Mouse (Mus musculus) stomach, embryonic 15.5 days (tissue): ENCODE data around the gene Coro1b. TPM values are rescaled to one million over a fixed set of nuclear protein-coding genes. Genes with fewer than 3 reads are reported as not detected.

Experiments
- ATAC-seq: fragments of 200-750 bp; cut with Nextera tagmentation; 2 replicates; pipeline ENCODE4 v1.8.0; 2017; ENCODE audit warnings: low read depth, moderate number of reproducible peaks, moderate TSS enrichment; ENCODE audit not compliant: insufficient read depth, low FRiP score
- H3K27ac ChIP-seq: fragments of 300-500 bp; sonication (generic); 2 replicates; pipeline ENCODE4 v1.5.1; 2015; ENCODE audit warnings: mild to moderate bottlenecking, inconsistent platforms
- H3K27me3 ChIP-seq: fragments of 300-500 bp; sonication (generic); replicated peaks from 2 replicates; pipeline ENCODE4 v1.6.1; 2015; ENCODE audit warnings: inconsistent platforms
- H3K36me3 ChIP-seq: fragments of 300-500 bp; sonication (generic); 2 replicates; pipeline ENCODE4 v1.6.1; 2015; ENCODE audit warnings: inconsistent platforms
- H3K4me1 ChIP-seq: fragments of 300-500 bp; sonication (generic); 2 replicates; pipeline ENCODE4 v1.6.1; 2015; ENCODE audit warnings: inconsistent platforms
- H3K4me2 ChIP-seq: fragments of 300-500 bp; sonication (generic); 2 replicates; pipeline ENCODE4 v1.6.1; 2015; ENCODE audit warnings: mild to moderate bottlenecking, inconsistent platforms
- H3K4me3 ChIP-seq: fragments of 300-500 bp; sonication (generic); replicated peaks from 2 replicates; pipeline ENCODE4 v1.5.1; 2015; ENCODE audit warnings: inconsistent platforms
- H3K9ac ChIP-seq: fragments of 300-500 bp; sonication (generic); 2 replicates; pipeline ENCODE4 v1.6.1; 2015; ENCODE audit warnings: inconsistent platforms
- H3K9me3 ChIP-seq: fragments of 300-500 bp; sonication (generic); 2 replicates; pipeline ENCODE4 v1.6.1; 2016; ENCODE audit warnings: inconsistent platforms
- WGBS: fragments of 180-500 bp; shearing (Covaris S2); methylation state at CpG from one replicate; pipeline ENCODE4 v1.1.7; 2015; 5-methylcytosine and 5-hydroxymethylcytosine counted together
- polyA plus RNA-seq: library from polyadenylated mRNA; unstranded; fragments of >200 nt; fragmentation: Nextera tagmentation; extraction: Ambion mirVana; gene quantifications from 2 replicates; pipeline ENCODE4 v1.2.1, GENCODE M21; 2015

Gene Coro1b
- polyA plus RNA-seq, result 164 and 180 TPM in 2 replicates

- H3K27ac ChIP-seq, result peak within 1 kb of the TSS; percentile 75
- peaks cover 14% of the 10 kb centered on the region for H3K36me3 ChIP-seq
- H3K4me3 ChIP-seq, result peak within 1 kb of the TSS; percentile 92
- ATAC-seq, result peak; percentile 94
- H3K9me3 ChIP-seq, result no peaks in the 10 kb centered on the region
- WGBS, result 0% methylated on average over 23 of the region's 33 CpGs
- H3K4me1 ChIP-seq, result peaks cover 20% of the 10 kb centered on the region
- no peaks in the 10 kb centered on the region for H3K27me3 ChIP-seq
- peak within 1 kb of the TSS; percentile 83 for H3K4me2 ChIP-seq
- H3K9ac ChIP-seq, result peak within 1 kb of the TSS; percentile 95
Measured at GRCm38 (mm10) chr19:4148491-4148806, at the start of gene Coro1b. TSS of gene Coro1b (plus strand) at chr19:4148619.

- Histone ChIP-seq H3K9me3 (no peaks in the 10 kb centered on the region), H3K4me2 (peak overlapping the region; percentile 88), H3K4me1 (peaks cover 35% of the 10 kb centered on the region), H3K9ac (no peak overlapping the region), H3K27me3 (peaks cover 11% of the 10 kb centered on the region; the same call in 1 of the 2 replicates), H3K27ac (peak overlapping the region; percentile 78), H3K36me3 (no peaks in the 10 kb centered on the region; the same call in 1 of the 2 replicates), H3K4me3 (peak overlapping the region; percentile 48; the same call in 1 of the 2 replicates)
- 15% methylated on average over 9 of the region's 9 CpGs for WGBS
- ATAC-seq, result 0 out of 2 replicates have a peak, but pooled peaks have one; percentile 1
Measured at GRCm38 (mm10) chr19:4099056-4099455, 49.4 kb upstream of the Coro1b start.

- no peaks in the 10 kb centered on the region for H3K9me3 ChIP-seq
- H3K9ac ChIP-seq, result peak within 1 kb of the TSS; percentile 32; the same call in 1 of the 2 replicates
- ATAC-seq, result no peak
- H3K27ac ChIP-seq, result peak within 1 kb of the TSS; percentile 78
- 2% methylated on average over 52 of the region's 53 CpGs for WGBS
- no peaks in the 10 kb centered on the region; the same call in 1 of the 2 replicates for H3K36me3 ChIP-seq
- H3K4me2 ChIP-seq, result peak within 1 kb of the TSS; percentile 88
- H3K4me1 ChIP-seq, result peaks cover 35% of the 10 kb centered on the region
- H3K27me3 ChIP-seq, result peaks cover 11% of the 10 kb centered on the region; the same call in 1 of the 2 replicates
- H3K4me3 ChIP-seq, result peak within 1 kb of the TSS; percentile 48
Measured at GRCm38 (mm10) chr19:4099837-4100717, 48.3 kb upstream of the Coro1b start, which contains the start of gene Pitpnm1. TSS of gene Pitpnm1 (plus strand) at chr19:4099998.

- no peak for ATAC-seq
- 2% methylated on average over 51 of the region's 52 CpGs for WGBS
Measured at GRCm38 (mm10) chr19:4100718-4101261, 47.6 kb upstream of the Coro1b start.

GRCm38 (mm10) chr19:4101466-4101865 lies 47.0 kb upstream of the Coro1b start:
- Histone ChIP-seq H3K9me3 (no peaks in the 10 kb centered on the region), H3K4me2 (no peak overlapping the region), H3K27me3 (peaks cover 11% of the 10 kb centered on the region; the same call in 1 of the 2 replicates), H3K9ac (no peak overlapping the region), H3K27ac (no peak overlapping the region), H3K4me3 (no peak overlapping the region), H3K36me3 (no peaks in the 10 kb centered on the region; the same call in 1 of the 2 replicates), H3K4me1 (peaks cover 35% of the 10 kb centered on the region)
- no peak for ATAC-seq
- 80% methylated on average over 6 of the region's 6 CpGs for WGBS

More at GRCm38 (mm10) chr19:4100718-4101261, 47.6 kb upstream of the Coro1b start:
- no peak overlapping the region for H3K27ac ChIP-seq
- no peaks in the 10 kb centered on the region for H3K9me3 ChIP-seq
- H3K9ac ChIP-seq, result peak overlapping the region; percentile 32; the same call in 1 of the 2 replicates
- peaks cover 35% of the 10 kb centered on the region for H3K4me1 ChIP-seq
- no peaks in the 10 kb centered on the region; the same call in 1 of the 2 replicates for H3K36me3 ChIP-seq
- H3K27me3 ChIP-seq, result peaks cover 11% of the 10 kb centered on the region; the same call in 1 of the 2 replicates
- peak overlapping the region; percentile 88 for H3K4me2 ChIP-seq
- peak overlapping the region; percentile 48 for H3K4me3 ChIP-seq

DNA sequence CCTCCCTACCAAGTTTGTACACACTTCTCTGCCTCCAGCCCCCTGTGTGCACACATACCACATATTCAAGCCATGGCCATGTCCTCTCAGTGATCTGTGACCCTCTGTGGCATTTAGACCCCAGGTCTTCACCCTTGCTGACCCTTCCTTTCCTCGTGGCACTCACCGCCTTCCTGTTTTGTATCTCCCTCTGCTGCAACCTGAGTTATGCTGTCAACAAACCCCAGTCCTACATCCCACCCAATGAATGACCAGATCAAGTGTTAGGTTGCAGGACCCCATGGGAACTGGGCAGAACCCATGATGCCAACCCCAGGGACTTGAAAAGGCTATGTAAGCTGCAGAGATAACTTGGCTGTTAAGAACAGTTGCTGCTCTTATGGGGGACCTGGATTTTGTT lies 46.4 kb upstream of the Coro1b start:
- ATAC-seq, result no peak
- no peak overlapping the region for H3K27ac ChIP-seq
- no peaks in the 10 kb centered on the region for H3K9me3 ChIP-seq
- H3K4me2 ChIP-seq, result no peak overlapping the region
- H3K27me3 ChIP-seq, result peaks cover 11% of the 10 kb centered on the region; the same call in 1 of the 2 replicates
- no peak overlapping the region for H3K4me3 ChIP-seq
- 86% methylated on average over 2 of the region's 2 CpGs for WGBS
- H3K4me1 ChIP-seq, result peaks cover 35% of the 10 kb centered on the region
- H3K9ac ChIP-seq, result no peak overlapping the region
- no peaks in the 10 kb centered on the region; the same call in 1 of the 2 replicates for H3K36me3 ChIP-seq

GRCm38 (mm10) chr19:4102626-4103025 lies 45.8 kb upstream of the Coro1b start:
- Histone ChIP-seq H3K4me2 (no peak overlapping the region), H3K9ac (no peak overlapping the region), H3K36me3 (no peaks in the 10 kb centered on the region; the same call in 1 of the 2 replicates), H3K27me3 (peaks cover 11% of the 10 kb centered on the region; the same call in 1 of the 2 replicates), H3K4me3 (no peak overlapping the region), H3K4me1 (peaks cover 34% of the 10 kb centered on the region), H3K9me3 (no peaks in the 10 kb centered on the region), H3K27ac (no peak overlapping the region)
- no peak for ATAC-seq
- WGBS, result 92% methylated on average over 12 of the region's 12 CpGs

- Histone ChIP-seq H3K36me3 (no peaks in the 10 kb centered on the region; the same call in 1 of the 2 replicates), H3K4me1 (peaks cover 29% of the 10 kb centered on the region), H3K27me3 (peaks cover 11% of the 10 kb centered on the region; the same call in 1 of the 2 replicates), H3K9me3 (no peaks in the 10 kb centered on the region), H3K4me2 (no peak overlapping the region), H3K9ac (no peak overlapping the region), H3K27ac (no peak overlapping the region), H3K4me3 (no peak overlapping the region)
- 94% methylated on average over 18 of the region's 18 CpGs for WGBS
- ATAC-seq, result no peak
Measured at GRCm38 (mm10) chr19:4103294-4103693, 45.1 kb upstream of the Coro1b start.

GRCm38 (mm10) chr19:4103792-4104191 lies 44.6 kb upstream of the Coro1b start:
- Histone ChIP-seq H3K27me3 (peaks cover 11% of the 10 kb centered on the region; the same call in 1 of the 2 replicates), H3K4me1 (peaks cover 24% of the 10 kb centered on the region), H3K36me3 (no peaks in the 10 kb centered on the region), H3K4me2 (no peak overlapping the region), H3K9me3 (no peaks in the 10 kb centered on the region), H3K9ac (no peak overlapping the region), H3K4me3 (no peak overlapping the region), H3K27ac (no peak overlapping the region)
- ATAC-seq, result no peak
- 63% methylated on average over 3 of the region's 3 CpGs for WGBS

- WGBS, result 89% methylated on average over 16 of the region's 16 CpGs
- Histone ChIP-seq H3K4me2 (no peak overlapping the region), H3K9me3 (no peaks in the 10 kb centered on the region), H3K36me3 (no peaks in the 10 kb centered on the region), H3K27me3 (peaks cover 11% of the 10 kb centered on the region; the same call in 1 of the 2 replicates), H3K4me3 (no peak overlapping the region), H3K27ac (no peak overlapping the region), H3K9ac (no peak overlapping the region), H3K4me1 (peaks cover 14% of the 10 kb centered on the region)
- no peak for ATAC-seq
Measured at GRCm38 (mm10) chr19:4104675-4105194, 43.7 kb upstream of the Coro1b start.

- 90% methylated on average over 14 of the region's 14 CpGs for WGBS
- Histone ChIP-seq H3K4me2 (no peak overlapping the region), H3K9me3 (no peaks in the 10 kb centered on the region), H3K4me1 (no peaks in the 10 kb centered on the region), H3K4me3 (no peak overlapping the region), H3K9ac (no peak overlapping the region), H3K27ac (no peak overlapping the region), H3K36me3 (no peaks in the 10 kb centered on the region; the same call in 1 of the 2 replicates), H3K27me3 (peaks cover 2% of the 10 kb centered on the region; the same call in 1 of the 2 replicates)
- no peak for ATAC-seq
Measured at GRCm38 (mm10) chr19:4106654-4107053, 41.8 kb upstream of the Coro1b start.
